Mouse (Mus musculus) brown adipose tissue, adult 24 weeks (tissue): ENCODE measurements around the gene Btbd35f29. TPM values are rescaled to one million over a fixed set of nuclear protein-coding genes. Genes with fewer than 3 reads are reported as not detected.
"Not testable (repeated sequence)": the region's sequence is repeated elsewhere in the genome, so short reads cannot be mapped to it uniquely, and the experiment has no call there.

ENCODE experiments used
- H3K27ac ChIP-seq: fragments of 200-500 bp; replicated peaks from 2 replicates; pipeline ENCODE4 v1.5.1; 2012; ENCODE audit warnings: low read depth, mild to moderate bottlenecking, low read length
- H3K4me1 ChIP-seq: fragments of 200-500 bp; 2 replicates; pipeline ENCODE4 v1.6.1; 2012; ENCODE audit warnings: low read length, mixed read lengths; ENCODE audit not compliant: control insufficient read depth, insufficient read depth, insufficient read length
- H3K4me3 ChIP-seq: fragments of 200-500 bp; 2 replicates; pipeline ENCODE4 v1.5.1; 2012; ENCODE audit warnings: low read depth, mild to moderate bottlenecking, low read length, moderate library complexity; ENCODE audit not compliant: insufficient read depth
- polyA plus RNA-seq: library from polyadenylated mRNA; stranded (reverse); fragments of >200 nt; gene quantifications from 2 replicates; pipeline ENCODE4 v1.2.4, GENCODE M21; 2012; ENCODE audit not compliant: missing spikeins, insufficient read depth, insufficient read length

Gene Btbd35f29
- polyA plus RNA-seq, result not detected in 2 replicates

GRCm38 (mm10) chrX:31117374-31117773 is at the start of gene Btbd35f29:
TSS of gene Btbd35f29 (plus strand) at chrX:31117674.
- H3K4me1 ChIP-seq, H3K4me3 ChIP-seq: not testable (repeated sequence)

DNA sequence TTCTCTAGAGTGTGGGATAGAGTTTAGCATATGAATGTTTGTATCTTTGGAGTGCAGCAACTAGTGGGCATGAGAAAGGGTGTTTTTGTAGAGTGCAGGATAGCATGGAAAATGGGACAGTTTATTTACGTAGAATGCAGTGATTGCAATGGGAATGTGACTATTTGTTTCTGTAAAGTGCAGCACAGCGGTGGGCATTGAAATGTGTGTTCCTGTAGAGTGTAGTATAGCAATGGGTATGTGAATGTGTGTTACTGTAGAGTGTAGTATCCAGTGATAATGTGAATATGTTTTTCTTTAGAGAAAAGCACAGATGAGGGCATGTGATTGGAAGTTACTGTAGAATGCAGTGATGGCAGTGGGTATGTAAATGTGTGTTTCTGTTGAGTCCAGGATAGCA is 23.9 kb downstream of the Btbd35f29 start:
- not testable (repeated sequence) for H3K4me1 ChIP-seq, H3K27ac ChIP-seq, H3K4me3 ChIP-seq

More at GRCm38 (mm10) chrX:31117374-31117773, at the start of gene Btbd35f29:
- H3K27ac ChIP-seq, result not testable (repeated sequence)

DNA sequence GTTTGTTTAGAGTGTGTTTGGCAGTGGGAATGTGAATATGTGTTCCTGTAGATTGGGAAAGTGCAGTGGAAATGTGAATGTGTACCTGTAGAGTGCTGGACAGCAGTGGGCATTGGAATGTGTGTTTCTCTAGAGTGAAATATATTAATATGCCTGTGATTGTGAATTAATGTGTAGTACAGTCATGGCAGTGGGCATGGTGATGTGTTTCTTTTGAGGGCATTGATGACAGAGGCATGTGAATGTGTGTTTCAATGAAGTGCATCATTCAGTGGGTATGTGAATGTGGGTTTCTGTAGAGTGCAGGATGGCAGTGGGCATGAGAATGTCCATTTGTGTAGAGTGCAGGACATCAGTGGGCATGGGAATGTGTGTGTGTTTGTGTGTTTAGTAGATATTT is 27.7 kb downstream of the Btbd35f29 start:
- not testable (repeated sequence) for H3K4me1 ChIP-seq, H3K27ac ChIP-seq, H3K4me3 ChIP-seq

DNA sequence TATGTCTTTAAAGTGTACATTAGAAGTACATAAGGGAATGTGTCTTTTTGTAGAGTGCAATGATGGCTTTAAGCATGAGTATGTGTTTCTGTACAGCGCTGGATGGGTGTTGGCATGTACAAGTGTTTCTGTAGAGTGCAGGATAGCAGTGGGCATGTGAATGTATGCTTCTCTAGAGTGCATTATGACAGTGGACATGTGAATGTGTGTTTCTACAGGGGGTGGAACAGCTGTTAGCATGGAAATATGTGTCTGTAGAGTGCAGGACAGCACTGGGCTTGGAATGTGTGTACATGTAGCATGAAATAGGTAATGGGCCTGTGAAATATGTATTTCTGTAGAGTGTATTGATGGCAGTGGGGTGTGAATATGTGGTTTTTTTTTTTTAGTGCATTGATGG is 28.4 kb downstream of the Btbd35f29 start:
- H3K27ac ChIP-seq, H3K4me1 ChIP-seq, H3K4me3 ChIP-seq: not testable (repeated sequence)

- H3K4me3 ChIP-seq, H3K4me1 ChIP-seq, H3K27ac ChIP-seq: not testable (repeated sequence)
These were observed 41.1 kb downstream of the Btbd35f29 start for GRCm38 (mm10) chrX:31158534-31159085.

- not testable (repeated sequence) for H3K27ac ChIP-seq, H3K4me1 ChIP-seq, H3K4me3 ChIP-seq
These were observed 42.2 kb downstream of the Btbd35f29 start for GRCm38 (mm10) chrX:31159450-31160322.

DNA sequence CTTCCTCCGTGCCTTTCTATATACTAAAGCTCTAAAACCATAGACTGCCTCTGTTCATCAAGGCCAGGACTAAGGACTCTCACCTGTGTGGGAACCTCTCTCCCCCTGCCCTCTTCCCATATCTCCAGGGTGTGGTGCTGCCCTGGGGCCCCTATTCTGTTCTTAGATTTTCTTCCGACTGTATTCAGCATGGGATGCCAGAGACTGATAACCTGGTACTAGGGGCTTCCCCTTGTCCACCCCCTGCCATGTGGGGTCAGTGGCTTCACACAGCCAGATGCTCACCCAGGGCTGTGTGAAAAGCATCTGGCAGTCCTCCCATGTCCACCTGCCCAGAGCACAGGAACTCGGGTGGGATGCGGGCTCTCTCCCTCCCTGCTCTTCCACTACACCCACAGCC is 43.1 kb downstream of the Btbd35f29 start:
- not testable (repeated sequence) for H3K27ac ChIP-seq, H3K4me3 ChIP-seq

GRCm38 (mm10) chrX:31162638-31163037 is 45.2 kb downstream of the Btbd35f29 start:
- not testable (repeated sequence) for H3K4me3 ChIP-seq, H3K27ac ChIP-seq, H3K4me1 ChIP-seq

More for the DNA sequence above, 43.1 kb downstream of the Btbd35f29 start:
- not testable (repeated sequence) for H3K4me1 ChIP-seq

- not testable (repeated sequence) for H3K4me3 ChIP-seq, H3K4me1 ChIP-seq, H3K27ac ChIP-seq
These were observed 47.7 kb downstream of the Btbd35f29 start for GRCm38 (mm10) chrX:31165193-31165592.

Other genes starting within 250 kb of the Btbd35f29 start
- gene Spin2f, start 136.2 kb downstream of the Btbd35f29 start, polyA plus RNA-seq, result not detected in 2 replicates
- gene Btbd35f26, start 218.8 kb downstream of the Btbd35f29 start, polyA plus RNA-seq, result not detected in 2 replicates